Mouse (Mus musculus) heart, embryonic 11.5 days (tissue): ENCODE results near the gene Slc5a4b. TPM values are rescaled to one million over a fixed set of nuclear protein-coding genes. Genes with fewer than 3 reads are reported as not detected.
"Not testable (repeated sequence)": the region's sequence is repeated elsewhere in the genome, so short reads cannot be mapped to it uniquely, and the experiment has no call there.

Source experiments
- ATAC-seq: fragments of 200-750 bp; cut with Nextera tagmentation; replicated peaks from 2 replicates; pipeline ENCODE4 v1.8.0; 2017; ENCODE audit warnings: moderate library complexity; ENCODE audit not compliant: insufficient number of reproducible peaks, low FRiP score, low TSS enrichment
- H3K27ac ChIP-seq: fragments of 300-500 bp; sonication (generic); 2 replicates; pipeline ENCODE4 v1.5.1; 2014; ENCODE audit warnings: mild to moderate bottlenecking, low read depth, low read length
- H3K27me3 ChIP-seq: fragments of 300-500 bp; sonication (generic); 2 replicates; pipeline ENCODE4 v1.6.1; 2014; ENCODE audit warnings: mild to moderate bottlenecking, low read length, mixed read lengths; ENCODE audit not compliant: control insufficient read depth, insufficient read depth
- H3K36me3 ChIP-seq: fragments of 300-500 bp; sonication (generic); 2 replicates; pipeline ENCODE4 v1.6.1; 2014; ENCODE audit warnings: mild to moderate bottlenecking, low read length, moderate library complexity, mixed read lengths; ENCODE audit not compliant: control insufficient read depth, insufficient read depth
- H3K4me1 ChIP-seq: fragments of 300-500 bp; sonication (generic); 2 replicates; pipeline ENCODE4 v1.6.1; 2014; ENCODE audit warnings: low read length; ENCODE audit not compliant: control insufficient read depth, insufficient read depth
- H3K4me2 ChIP-seq: fragments of 300-500 bp; sonication (generic); 2 replicates; pipeline ENCODE4 v1.6.1; 2014; ENCODE audit warnings: mild to moderate bottlenecking, moderate library complexity
- H3K4me3 ChIP-seq: fragments of 300-500 bp; sonication (generic); 2 replicates; pipeline ENCODE4 v1.5.1; 2014; ENCODE audit warnings: low read depth, low read length
- H3K9ac ChIP-seq: fragments of 300-500 bp; sonication (generic); 2 replicates; pipeline ENCODE4 v1.6.1; 2014; ENCODE audit warnings: mild to moderate bottlenecking, low read depth, low read length, moderate library complexity
- H3K9me3 ChIP-seq: fragments of 300-500 bp; sonication (generic); replicated peaks from 2 replicates; pipeline ENCODE4 v1.6.1; 2016; ENCODE audit warnings: low read length; ENCODE audit not compliant: control insufficient read depth
- WGBS: fragments of 180-500 bp; shearing (Covaris S2); extraction: QIAGEN DNeasy Blood & Tissue Kit; methylation state at CpG from one replicate; pipeline ENCODE4 v1.1.7; 2014; ENCODE audit not compliant: insufficient replicate concordance; 5-methylcytosine and 5-hydroxymethylcytosine counted together
- polyA plus RNA-seq: library from polyadenylated mRNA; unstranded; fragments of >200 nt; fragmentation: Nextera tagmentation; extraction: Ambion mirVana; gene quantifications from 2 replicates; pipeline ENCODE4 v1.2.1, GENCODE M21; 2014

Slc5a4b gene
- polyA plus RNA-seq, 1 experiment from 2014 or later = not detected

DNA sequence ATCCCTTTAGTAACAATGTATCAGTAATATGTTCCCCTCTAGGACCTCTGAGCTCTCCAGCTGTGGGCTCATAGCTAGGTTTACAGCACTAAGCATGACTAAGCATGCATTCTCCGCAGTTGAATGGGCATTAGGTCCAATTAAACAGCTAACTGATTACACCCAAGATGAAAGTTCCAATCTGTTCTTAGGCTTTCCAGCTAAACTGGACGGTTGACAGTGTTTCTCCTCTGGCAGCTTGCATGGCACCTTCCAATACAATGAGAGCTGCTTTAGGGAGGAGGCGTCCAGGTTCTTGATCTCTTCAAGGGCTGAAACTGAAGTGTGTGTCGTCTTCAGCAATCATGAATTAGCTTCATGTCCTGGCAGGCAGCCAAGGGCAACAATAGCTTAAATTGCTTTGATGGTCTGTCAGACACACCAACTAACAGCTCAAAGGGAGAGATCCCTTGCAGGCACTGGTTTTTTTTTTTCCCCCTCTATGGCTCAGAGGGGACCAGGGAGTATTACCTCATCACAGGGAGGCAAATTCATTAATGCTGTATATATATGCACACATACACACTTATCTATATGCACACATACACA, 9.5 kb upstream of the Slc5a4b start:
- no peak overlapping the region for H3K4me3 ChIP-seq
- no peak for ATAC-seq
- no peaks in the 10 kb centered on the region for H3K9me3 ChIP-seq
- H3K4me2 ChIP-seq = no peak overlapping the region
- no peaks in the 10 kb centered on the region for H3K36me3 ChIP-seq
- H3K9ac ChIP-seq = no peak overlapping the region
- H3K4me1 ChIP-seq = 0 out of 2 replicates have a peak, but pooled peaks cover 2% of the 10 kb centered on the region
- 33% methylated on average over 4 of the region's 4 CpGs for WGBS
- H3K27me3 ChIP-seq = no peaks in the 10 kb centered on the region
- H3K27ac ChIP-seq = no peak overlapping the region

DNA sequence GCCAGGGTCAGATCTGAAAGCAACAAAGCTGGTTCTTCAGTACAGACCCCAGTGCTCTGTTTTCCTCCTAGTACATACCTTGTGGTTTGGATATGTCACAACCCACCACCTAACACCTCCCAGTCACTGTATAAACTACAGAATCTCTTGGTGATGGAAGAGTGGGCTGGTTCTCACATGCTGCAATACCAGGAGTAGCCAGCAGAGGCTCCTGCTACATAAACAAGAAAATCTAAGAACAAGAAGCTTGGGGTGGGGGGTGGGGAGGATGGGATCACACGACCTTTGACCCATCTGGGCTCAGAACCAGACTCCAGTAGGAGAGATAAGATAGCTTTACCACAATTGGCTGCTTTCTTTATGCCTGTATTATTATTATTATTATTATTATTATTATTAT, 8.0 kb upstream of the Slc5a4b start:
- Histone ChIP-seq H3K4me2 (no peak overlapping the region), H3K27me3 (no peaks in the 10 kb centered on the region)
- whole genome bisulfite sequencing = 25% methylated on average over 1 of the region's 1 CpGs

DNA sequence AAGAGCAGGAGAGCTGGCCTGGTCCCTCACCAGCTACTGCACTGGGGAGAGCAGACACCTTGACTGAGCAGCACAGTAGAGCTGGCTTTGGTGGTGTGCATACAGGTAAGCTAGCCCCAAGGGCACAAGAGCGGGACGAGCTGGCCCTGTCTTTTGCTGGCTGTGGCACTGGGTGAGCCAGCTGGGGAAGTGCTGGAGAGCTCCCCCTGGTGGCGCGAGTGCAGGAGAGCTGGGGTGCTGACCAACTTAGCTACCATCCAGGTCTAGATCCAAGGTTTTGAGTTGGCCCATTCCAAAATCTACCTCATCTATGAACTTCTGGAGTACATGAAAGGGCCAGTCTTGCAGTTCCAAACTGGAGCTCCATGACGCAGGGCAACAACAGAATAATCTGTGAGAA, 7.2 kb upstream of the Slc5a4b start:
- 34% methylated on average over 5 of the region's 5 CpGs for WGBS
- ATAC-seq = no peak

More for the DNA sequence above, 8.0 kb upstream of the Slc5a4b start:
- Histone ChIP-seq H3K4me1 (0 out of 2 replicates have a peak, but pooled peaks cover 2% of the 10 kb centered on the region), H3K9ac (no peak overlapping the region), H3K27ac (no peak overlapping the region), H3K9me3 (no peaks in the 10 kb centered on the region), H3K4me3 (no peak overlapping the region), H3K36me3 (no peaks in the 10 kb centered on the region)
- no peak for ATAC-seq

DNA sequence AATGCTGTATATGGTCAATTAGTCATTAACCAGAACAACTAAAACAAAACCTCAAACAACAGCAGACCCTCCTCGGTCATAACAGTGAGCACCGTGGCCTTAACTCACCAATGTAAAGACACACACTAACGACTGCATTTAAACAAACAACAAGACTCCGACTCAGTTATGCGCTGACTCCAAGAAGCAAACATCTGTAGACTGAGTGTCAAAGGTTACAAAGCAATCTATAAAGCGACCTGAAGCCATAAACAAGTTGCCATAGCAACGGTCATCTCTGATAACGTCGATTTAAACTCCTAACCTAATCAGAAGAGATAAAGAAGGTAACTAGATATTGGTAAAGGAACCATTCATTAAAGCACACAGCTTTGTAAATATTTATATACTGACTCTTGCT, 13.4 kb downstream of the Slc5a4b start:
- no peak overlapping the region for H3K27ac ChIP-seq
- H3K36me3 ChIP-seq = no peaks in the 10 kb centered on the region
- H3K27me3 ChIP-seq = no peaks in the 10 kb centered on the region
- no peak overlapping the region for H3K4me3 ChIP-seq
- no peaks in the 10 kb centered on the region for H3K4me1 ChIP-seq
- H3K4me2 ChIP-seq = no peak overlapping the region
- H3K9ac ChIP-seq = no peak overlapping the region
- WGBS = 64% methylated on average over 9 of the region's 9 CpGs
- no peak for ATAC-seq
- no peaks in the 10 kb centered on the region for H3K9me3 ChIP-seq

More for the DNA sequence above, 7.2 kb upstream of the Slc5a4b start:
- H3K4me1 ChIP-seq = 0 out of 2 replicates have a peak, but pooled peaks cover 2% of the 10 kb centered on the region
- no peak overlapping the region for H3K9ac ChIP-seq
- H3K9me3 ChIP-seq = no peaks in the 10 kb centered on the region
- H3K4me2 ChIP-seq = no peak overlapping the region
- H3K4me3 ChIP-seq = no peak overlapping the region
- no peak overlapping the region for H3K27ac ChIP-seq
- H3K36me3 ChIP-seq = no peaks in the 10 kb centered on the region
- H3K27me3 ChIP-seq = no peaks in the 10 kb centered on the region

DNA sequence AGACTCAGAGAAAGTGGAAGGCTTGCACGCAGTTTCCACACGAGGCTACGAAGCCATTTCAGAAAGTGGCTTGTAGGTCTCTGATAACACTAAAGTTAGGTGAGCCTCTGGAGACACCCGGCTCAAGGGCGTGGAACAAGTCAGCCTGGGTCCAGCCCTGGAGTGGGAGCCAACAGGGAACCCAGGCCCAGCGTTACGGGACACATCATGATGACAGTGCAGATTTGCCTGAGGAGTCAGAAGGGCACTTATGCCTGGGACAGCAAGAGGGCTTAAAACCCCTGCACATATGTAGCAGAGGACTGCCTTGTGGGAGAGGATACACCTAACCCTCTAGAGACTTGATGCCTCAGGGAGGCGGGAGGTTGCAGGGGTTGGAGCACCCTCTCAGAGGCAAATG, 14.2 kb downstream of the Slc5a4b start:
- ATAC-seq = no peak
- H3K27ac ChIP-seq = no peak overlapping the region
- H3K9me3 ChIP-seq = no peaks in the 10 kb centered on the region
- no peak overlapping the region for H3K4me3 ChIP-seq
- 80% methylated on average over 8 of the region's 8 CpGs for WGBS
- H3K4me1 ChIP-seq = no peaks in the 10 kb centered on the region
- no peak overlapping the region for H3K9ac ChIP-seq
- H3K27me3 ChIP-seq = no peaks in the 10 kb centered on the region
- H3K36me3 ChIP-seq = no peaks in the 10 kb centered on the region
- H3K4me2 ChIP-seq = no peak overlapping the region

DNA sequence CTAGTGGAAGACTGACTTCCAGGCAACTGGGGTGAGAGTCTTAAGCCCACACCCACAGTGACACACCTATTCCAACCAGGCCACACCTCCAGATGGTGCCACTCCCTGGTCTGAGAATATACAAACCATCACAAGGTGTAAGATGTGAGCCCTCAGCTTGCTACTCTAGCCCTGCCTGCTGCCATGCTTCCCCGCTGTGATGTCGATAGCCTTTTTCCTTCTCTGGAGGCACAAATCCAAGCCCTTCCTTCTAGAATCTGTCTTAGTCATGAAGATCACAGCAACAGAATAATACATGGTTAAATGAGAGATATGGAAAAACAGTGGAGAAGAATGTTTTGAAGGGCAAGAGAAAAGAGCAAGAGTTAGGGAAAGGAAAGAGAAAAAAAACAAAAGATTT, 33.8 kb downstream of the Slc5a4b start:
- not testable (repeated sequence) for H3K4me1 ChIP-seq, H3K4me2 ChIP-seq, H3K27me3 ChIP-seq, H3K4me3 ChIP-seq, H3K9me3 ChIP-seq, ATAC-seq, H3K36me3 ChIP-seq, H3K9ac ChIP-seq, H3K27ac ChIP-seq
- 71% methylated on average over 2 of the region's 2 CpGs for WGBS

DNA sequence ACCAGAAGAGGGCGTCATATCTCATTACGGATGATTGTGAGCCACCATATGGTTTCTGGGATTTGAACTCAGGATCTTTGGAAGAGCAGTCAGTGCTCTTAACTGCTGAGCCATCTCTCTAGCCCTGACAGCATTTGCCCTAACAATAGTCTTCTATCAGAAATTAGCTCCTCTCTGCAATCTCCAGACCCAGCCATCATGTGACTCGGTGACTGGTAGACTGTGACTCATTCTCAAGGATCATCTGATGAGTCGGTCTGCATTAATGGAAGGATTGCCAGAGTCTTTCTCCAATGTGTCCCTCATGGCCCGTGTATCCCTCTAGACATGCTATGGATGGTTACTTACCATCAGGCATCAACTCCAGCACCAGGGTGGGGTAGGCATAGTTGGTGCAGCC, 38.7 kb downstream of the Slc5a4b start:
- H3K4me1 ChIP-seq, H3K27me3 ChIP-seq, H3K9ac ChIP-seq, H3K9me3 ChIP-seq, H3K4me2 ChIP-seq, H3K36me3 ChIP-seq, ATAC-seq, H3K4me3 ChIP-seq, H3K27ac ChIP-seq: not testable (repeated sequence)
- WGBS = 87% methylated on average over 5 of the region's 5 CpGs

DNA sequence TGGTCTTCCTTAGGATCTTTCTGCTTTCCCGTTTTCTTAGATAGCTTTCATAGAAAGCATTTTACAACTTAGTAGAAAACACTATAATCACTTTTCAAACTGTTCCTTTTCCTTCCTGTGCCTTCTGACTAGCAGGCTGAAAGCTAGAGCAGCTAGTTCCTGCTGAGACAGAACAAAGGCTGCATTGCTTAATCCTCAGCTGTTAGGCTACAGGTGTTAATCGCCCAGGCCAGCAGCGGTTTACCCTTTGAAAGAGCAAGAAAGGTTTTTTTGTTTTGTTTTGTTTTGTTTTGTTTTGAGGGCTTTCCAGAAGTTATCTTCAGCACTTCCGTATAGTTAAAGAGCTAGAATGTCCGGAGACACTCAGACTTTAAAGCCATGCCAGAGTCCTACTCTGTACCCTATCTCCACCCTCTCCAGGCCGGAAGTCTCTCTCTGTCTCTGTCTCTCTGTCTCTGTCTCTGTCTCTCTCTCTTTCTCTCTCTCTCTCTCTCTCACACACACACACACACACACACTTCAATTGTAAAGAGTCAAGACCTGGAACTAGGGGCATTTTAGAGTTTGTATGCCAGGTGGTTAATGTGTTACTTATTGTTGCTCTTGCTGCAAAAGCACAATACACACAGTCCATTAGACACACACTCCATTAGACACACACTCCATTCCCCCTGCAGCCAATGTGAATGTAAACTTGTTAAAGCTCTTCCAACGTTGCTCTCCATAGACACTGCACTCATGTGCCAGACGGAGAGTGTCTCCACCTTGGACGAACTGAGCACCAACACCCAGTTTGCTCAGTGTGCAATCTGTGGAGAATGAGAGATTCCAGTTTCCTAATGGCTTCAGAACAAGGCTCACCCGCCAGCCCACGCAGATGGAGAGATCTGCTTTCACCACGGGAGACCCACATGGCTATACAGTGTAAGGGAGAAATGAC, 42.8 kb downstream of the Slc5a4b start:
- no peak overlapping the region for H3K9ac ChIP-seq
- H3K27ac ChIP-seq = no peak overlapping the region
- ATAC-seq = no peak
- WGBS = 31% methylated on average over 12 of the region's 12 CpGs
- H3K9me3 ChIP-seq = no peaks in the 10 kb centered on the region
- no peaks in the 10 kb centered on the region for H3K27me3 ChIP-seq
- no peaks in the 10 kb centered on the region for H3K36me3 ChIP-seq
- no peak overlapping the region for H3K4me3 ChIP-seq
- H3K4me2 ChIP-seq = no peak overlapping the region
- H3K4me1 ChIP-seq = no peaks in the 10 kb centered on the region
